ENCODE assay signal across 8 mouse cellular contexts in the genomic region with DNA sequence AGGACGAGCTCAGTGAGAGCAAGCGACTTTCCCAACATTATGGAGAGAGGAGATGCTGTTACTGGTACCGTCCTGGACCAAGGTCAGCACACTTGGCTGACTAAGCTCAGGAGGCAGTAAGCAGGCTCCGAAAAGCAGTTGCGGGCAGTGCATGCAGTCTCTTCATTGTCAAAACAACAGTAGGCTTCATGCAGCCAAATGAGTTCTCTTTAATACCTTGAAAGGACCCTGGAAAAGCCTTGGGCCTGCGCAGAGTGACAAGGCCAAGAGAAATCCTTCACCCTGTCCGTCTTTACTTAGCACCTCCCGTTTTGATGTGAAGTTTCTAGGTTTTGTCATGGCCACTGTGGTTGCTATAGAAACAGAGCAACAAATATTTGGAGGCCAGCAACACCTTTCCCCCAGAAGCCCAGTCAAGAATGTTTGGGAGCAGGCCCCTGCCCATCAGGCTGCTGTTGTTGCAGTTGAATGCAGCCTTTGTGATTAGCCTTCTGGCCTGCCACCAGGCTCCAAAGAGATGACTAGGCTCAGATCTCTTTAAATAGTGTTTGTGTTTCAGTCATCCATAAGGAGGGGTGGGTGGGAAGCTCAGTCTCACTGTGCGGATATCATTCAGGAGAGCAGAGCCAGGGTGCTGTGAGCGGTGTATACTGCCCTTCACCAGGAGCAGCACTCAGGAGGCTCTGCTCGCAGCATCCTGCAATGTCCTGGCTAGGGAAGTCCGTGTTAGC.
DNase-seq lines count a peak whose midpoint lies in the region; ATAC-seq and TF ChIP-seq lines count a peak whose summit lies in the region.

No protein-coding gene starts in this region.

- no peaks in the 10 kb centered on the region for H3K27me3 ChIP-seq in embryonic facial prominence, embryonic 12.5 days
- H3K27me3 ChIP-seq in hindbrain, embryonic 13.5 days, result peaks cover 21% of the 10 kb centered on the region
- no peaks in the 10 kb centered on the region for H3K27me3 ChIP-seq in neural tube, embryonic 11.5 days (ENCODE audit: control insufficient read depth, insufficient read depth, low read length)

- peak overlapping the region; percentile 28 for H3K27ac ChIP-seq in layer of hippocampus, adult 2 months
- peak overlapping the region; percentile 42; the same call in 1 of the 2 replicates for H3K27ac ChIP-seq in embryonic facial prominence, embryonic 12.5 days
- peak overlapping the region; percentile 32; the same call in 1 of the 2 replicates for H3K27ac ChIP-seq in hindbrain, embryonic 13.5 days
- no peak overlapping the region for H3K27ac ChIP-seq in neural tube, embryonic 11.5 days (ENCODE audit: low read depth, low read length)

- no peak overlapping the region for H3K4me3 ChIP-seq in layer of hippocampus, adult 2 months
- H3K4me3 ChIP-seq in embryonic facial prominence, embryonic 12.5 days, result no peak overlapping the region
- no peak overlapping the region for H3K4me3 ChIP-seq in hindbrain, embryonic 13.5 days
- no peak overlapping the region for H3K4me3 ChIP-seq in neural tube, embryonic 11.5 days (ENCODE audit: low read depth, low read length)

- no peak for TF ChIP-seq CTCF in layer of hippocampus, adult 2 months (conservative IDR thresholded peaks at IDR 0.05)

- peak in 1 of 2 experiments; percentile 35 for DNase-seq in layer of hippocampus, adult 2 months (ENCODE audit: low spot score in 2 of 2)
- no peak for DNase-seq in layer of hippocampus, postnatal 25 days (ENCODE audit: extremely low spot score in 1 of 2, low spot score in 1 of 2)
- DNase-seq in neural tube, embryonic 11.5 days (ENCODE audit: low spot score), result peak; percentile 26
- DNase-seq in frontal cortex, postnatal 10 days (ENCODE audit: low spot score in 2 of 2), result no peak
- DNase-seq in kidney, postnatal 10 days, result no peak
- no peak for DNase-seq in urinary bladder, postnatal 14 days (ENCODE audit: low spot score)

- WGBS in embryonic facial prominence, embryonic 12.5 days, result 63% methylated on average over 12 of the region's 12 CpGs
- WGBS in hindbrain, embryonic 13.5 days, result 29% methylated on average over 12 of the region's 12 CpGs
- 57% methylated on average over 12 of the region's 12 CpGs for WGBS in neural tube, embryonic 11.5 days

- peak; percentile 56; the same call in 1 of the 2 replicates for ATAC-seq in embryonic facial prominence, embryonic 12.5 days (ENCODE audit: insufficient number of reproducible peaks, insufficient read depth, low FRiP score, low TSS enrichment)
- peak; percentile 77 for ATAC-seq in hindbrain, embryonic 13.5 days (ENCODE audit: low FRiP score)
- ATAC-seq in neural tube, embryonic 11.5 days (ENCODE audit: insufficient read depth, low FRiP score, low TSS enrichment), result peak; percentile 32; the same call in 1 of the 2 replicates

- no peak overlapping the region for H3K9ac ChIP-seq in embryonic facial prominence, embryonic 12.5 days
- H3K9ac ChIP-seq in hindbrain, embryonic 13.5 days, result no peak overlapping the region
- H3K9ac ChIP-seq in neural tube, embryonic 11.5 days (ENCODE audit: low read length), result no peak overlapping the region

- H3K9me3 ChIP-seq in embryonic facial prominence, embryonic 12.5 days, result no peaks in the 10 kb centered on the region
- no peaks in the 10 kb centered on the region for H3K9me3 ChIP-seq in hindbrain, embryonic 13.5 days
- no peaks in the 10 kb centered on the region for H3K9me3 ChIP-seq in neural tube, embryonic 11.5 days (ENCODE audit: control insufficient read depth, low read length)

- H3K4me2 ChIP-seq in embryonic facial prominence, embryonic 12.5 days (replicated peaks), result no peak overlapping the region
- H3K4me2 ChIP-seq in hindbrain, embryonic 13.5 days, result no peak overlapping the region
- H3K4me2 ChIP-seq in neural tube, embryonic 11.5 days (ENCODE audit: low read depth), result no peak overlapping the region

- no peaks in the 10 kb centered on the region for H3K36me3 ChIP-seq in embryonic facial prominence, embryonic 12.5 days
- no peaks in the 10 kb centered on the region for H3K36me3 ChIP-seq in hindbrain, embryonic 13.5 days
- no peaks in the 10 kb centered on the region for H3K36me3 ChIP-seq in neural tube, embryonic 11.5 days (ENCODE audit: control insufficient read depth, insufficient read depth, low read length)

- H3K4me1 ChIP-seq in embryonic facial prominence, embryonic 12.5 days, result peaks cover 8% of the 10 kb centered on the region
- H3K4me1 ChIP-seq in hindbrain, embryonic 13.5 days (replicated peaks), result peaks cover 33% of the 10 kb centered on the region
- peaks cover 9% of the 10 kb centered on the region; the same call in 1 of the 2 replicates for H3K4me1 ChIP-seq in neural tube, embryonic 11.5 days (ENCODE audit: control insufficient read depth, insufficient read depth, low read length)
